Mouse (Mus musculus): ENCODE measurements around the gene Mxra8. TPM values are rescaled to one million over a fixed set of nuclear protein-coding genes. Genes with fewer than 3 reads are reported as not detected.

Mxra8 gene
- polyA plus RNA-seq, 1 experiment from 2014 or later = 39.9 TPM

GRCm38 (mm10) chr4:155802741-155803339 lies 36.6 kb upstream of the Mxra8 start, which contains the start of gene Mrpl20:
Mrpl20 (plus strand) TSS chr4:155802878.
- Histone ChIP-seq H3K4me1 (replicated peaks; ENCODE audit: control insufficient read depth, insufficient read depth, low read length) (peaks cover 10% of the 10 kb centered on the region; the same call in 1 of the 2 replicates), H3K27ac (ENCODE audit: low read depth, low read length) (peak within 1 kb of the TSS; percentile 79), H3K4me3 (ENCODE audit: low read depth, low read length) (peak within 1 kb of the TSS; percentile 82), H3K9ac (ENCODE audit: low read depth, low read length) (peak within 1 kb of the TSS; percentile 76), H3K9me3 (ENCODE audit: control insufficient read depth) (no peaks in the 10 kb centered on the region), H3K4me2 (replicated peaks; ENCODE audit: low read depth) (peak within 1 kb of the TSS; percentile 69), H3K36me3 (ENCODE audit: control insufficient read depth, insufficient read depth) (peaks cover 6% of the 10 kb centered on the region), H3K27me3 (replicated peaks; ENCODE audit: control insufficient read depth, insufficient read depth, low read length) (no peaks in the 10 kb centered on the region)
- ATAC-seq = no peak; the same call in 1 of the 2 replicates
- 5% methylated on average over 12 of the region's 12 CpGs for WGBS
- TF ChIP-seq CTCF (IDR thresholded peaks at IDR 0.05; ENCODE audit: low read depth) = peak; percentile 58

GRCm38 (mm10) chr4:155803340-155804041 lies 36.0 kb upstream of the Mxra8 start:
- peak overlapping the region; percentile 82 for H3K4me3 ChIP-seq (ENCODE audit: low read depth, low read length)
- peak overlapping the region; percentile 79 for H3K27ac ChIP-seq (ENCODE audit: low read depth, low read length)
- ATAC-seq = peak; percentile 94
- no peaks in the 10 kb centered on the region for H3K27me3 ChIP-seq (replicated peaks; ENCODE audit: control insufficient read depth, insufficient read depth, low read length)
- WGBS = 0% methylated on average over 56 of the region's 58 CpGs
- H3K36me3 ChIP-seq (ENCODE audit: control insufficient read depth, insufficient read depth) = peaks cover 10% of the 10 kb centered on the region
- H3K9ac ChIP-seq (ENCODE audit: low read depth, low read length) = peak overlapping the region; percentile 76
- H3K4me2 ChIP-seq (replicated peaks; ENCODE audit: low read depth) = peak overlapping the region; percentile 69
- H3K4me1 ChIP-seq (replicated peaks; ENCODE audit: control insufficient read depth, insufficient read depth, low read length) = peaks cover 10% of the 10 kb centered on the region; the same call in 1 of the 2 replicates
- no peaks in the 10 kb centered on the region for H3K9me3 ChIP-seq (ENCODE audit: control insufficient read depth)
- TF ChIP-seq CTCF (IDR thresholded peaks at IDR 0.05; ENCODE audit: low read depth) = no peak

DNA sequence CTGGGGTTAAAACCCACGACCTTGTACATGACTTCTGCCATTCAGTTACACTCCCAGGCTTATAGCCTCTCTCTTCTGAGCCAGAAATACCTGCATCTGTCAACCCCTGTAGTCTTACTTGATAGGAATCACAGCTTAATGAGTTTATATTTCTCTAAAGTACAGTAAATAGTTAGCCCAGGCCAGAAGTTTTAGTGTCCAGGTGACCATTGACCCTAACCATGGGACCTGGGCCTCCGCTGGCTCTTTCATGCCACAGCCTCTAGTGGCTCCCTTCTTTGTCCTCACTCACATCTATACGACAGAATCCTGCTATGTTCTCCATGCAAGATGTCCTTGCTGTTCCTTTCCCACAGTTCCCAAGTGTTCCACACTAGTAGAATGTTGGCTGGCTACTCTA lies 31.6 kb upstream of the Mxra8 start:
- Histone ChIP-seq H3K4me1 (replicated peaks; ENCODE audit: control insufficient read depth, insufficient read depth, low read length) (peaks cover 10% of the 10 kb centered on the region; the same call in 1 of the 2 replicates), H3K27me3 (replicated peaks; ENCODE audit: control insufficient read depth, insufficient read depth, low read length) (no peaks in the 10 kb centered on the region), H3K4me2 (replicated peaks; ENCODE audit: low read depth) (no peak overlapping the region), H3K4me3 (ENCODE audit: low read depth, low read length) (no peak overlapping the region), H3K9ac (ENCODE audit: low read depth, low read length) (no peak overlapping the region), H3K9me3 (ENCODE audit: control insufficient read depth) (no peaks in the 10 kb centered on the region), H3K36me3 (ENCODE audit: control insufficient read depth, insufficient read depth) (peaks cover 31% of the 10 kb centered on the region), H3K27ac (ENCODE audit: low read depth, low read length) (peak overlapping the region; percentile 24; the same call in 1 of the 2 replicates)
- TF ChIP-seq CTCF (IDR thresholded peaks at IDR 0.05; ENCODE audit: low read depth) = no peak
- 64% methylated on average over 3 of the region's 3 CpGs for WGBS
- ATAC-seq = no peak

- under 1% methylated on average over 55 of the region's 60 CpGs for WGBS
- Histone ChIP-seq H3K4me1 (replicated peaks; ENCODE audit: control insufficient read depth, insufficient read depth, low read length) (no peaks in the 10 kb centered on the region), H3K9me3 (ENCODE audit: control insufficient read depth) (no peaks in the 10 kb centered on the region), H3K27ac (ENCODE audit: low read depth, low read length) (peak within 1 kb of the TSS; percentile 94), H3K4me3 (ENCODE audit: low read depth, low read length) (peak within 1 kb of the TSS; percentile 100), H3K27me3 (replicated peaks; ENCODE audit: control insufficient read depth, insufficient read depth, low read length) (no peaks in the 10 kb centered on the region), H3K36me3 (ENCODE audit: control insufficient read depth, insufficient read depth) (peaks cover 58% of the 10 kb centered on the region), H3K9ac (ENCODE audit: low read depth, low read length) (peak within 1 kb of the TSS; percentile 99), H3K4me2 (replicated peaks; ENCODE audit: low read depth) (peak within 1 kb of the TSS; percentile 72)
- no peak for TF ChIP-seq CTCF (IDR thresholded peaks at IDR 0.05; ENCODE audit: low read depth)
- peak; percentile 98 for ATAC-seq
These were observed 27.4 kb upstream of the Mxra8 start, which contains the start of gene Ccnl2 for GRCm38 (mm10) chr4:155811929-155812664. Ccnl2 (plus strand) TSS chr4:155812489.

DNA sequence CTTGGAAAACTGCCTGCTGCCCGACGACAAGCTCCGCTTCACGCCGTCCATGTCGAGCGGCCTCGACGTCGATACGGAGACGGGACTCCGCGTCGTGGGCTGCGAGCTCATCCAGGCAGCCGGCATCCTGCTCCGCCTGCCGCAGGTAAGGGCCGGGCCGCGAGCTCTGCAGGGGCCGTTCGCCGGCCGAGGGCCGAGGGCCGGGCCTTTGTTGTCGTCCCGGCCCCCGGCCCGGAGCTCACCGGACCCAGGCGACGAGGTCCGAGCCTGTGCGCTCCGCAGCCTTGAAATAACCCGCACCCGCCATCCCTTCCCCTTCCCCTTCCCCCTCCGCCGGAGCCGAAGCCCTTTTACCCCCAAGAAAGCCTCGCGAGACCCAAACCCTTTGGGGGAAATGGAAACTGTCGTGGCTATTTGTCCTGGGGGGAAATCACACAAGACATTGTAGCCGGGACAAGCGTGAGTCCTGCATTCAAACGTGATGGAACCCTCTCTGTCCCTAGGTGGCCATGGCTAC lies 26.8 kb upstream of the Mxra8 start:
- Histone ChIP-seq H3K9me3 (ENCODE audit: control insufficient read depth) (no peaks in the 10 kb centered on the region), H3K27ac (ENCODE audit: low read depth, low read length) (peak overlapping the region; percentile 94), H3K4me1 (replicated peaks; ENCODE audit: control insufficient read depth, insufficient read depth, low read length) (no peaks in the 10 kb centered on the region), H3K9ac (ENCODE audit: low read depth, low read length) (peak overlapping the region; percentile 99), H3K4me2 (replicated peaks; ENCODE audit: low read depth) (peak overlapping the region; percentile 72), H3K36me3 (ENCODE audit: control insufficient read depth, insufficient read depth) (peaks cover 58% of the 10 kb centered on the region), H3K27me3 (replicated peaks; ENCODE audit: control insufficient read depth, insufficient read depth, low read length) (no peaks in the 10 kb centered on the region), H3K4me3 (ENCODE audit: low read depth, low read length) (peak overlapping the region; percentile 100)
- ATAC-seq = peak; percentile 36
- TF ChIP-seq CTCF (IDR thresholded peaks at IDR 0.05; ENCODE audit: low read depth) = no peak
- WGBS = under 1% methylated on average over 49 of the region's 49 CpGs

- H3K4me3 ChIP-seq (ENCODE audit: low read depth, low read length) = no peak overlapping the region
- H3K4me2 ChIP-seq (replicated peaks; ENCODE audit: low read depth) = no peak overlapping the region
- H3K9ac ChIP-seq (ENCODE audit: low read depth, low read length) = no peak overlapping the region
- no peaks in the 10 kb centered on the region for H3K27me3 ChIP-seq (replicated peaks; ENCODE audit: control insufficient read depth, insufficient read depth, low read length)
- 51% methylated on average over 4 of the region's 4 CpGs for WGBS
- peaks cover 78% of the 10 kb centered on the region for H3K36me3 ChIP-seq (ENCODE audit: control insufficient read depth, insufficient read depth)
- no peak for TF ChIP-seq CTCF (IDR thresholded peaks at IDR 0.05; ENCODE audit: low read depth)
- peak; percentile 46 for ATAC-seq
- H3K9me3 ChIP-seq (ENCODE audit: control insufficient read depth) = no peaks in the 10 kb centered on the region
- H3K4me1 ChIP-seq (replicated peaks; ENCODE audit: control insufficient read depth, insufficient read depth, low read length) = no peaks in the 10 kb centered on the region
- no peak overlapping the region for H3K27ac ChIP-seq (ENCODE audit: low read depth, low read length)
These were observed 21.9 kb upstream of the Mxra8 start for GRCm38 (mm10) chr4:155817533-155817932.
